Mouse (Mus musculus): ENCODE measurements at regions not wholly inside any gene's neighbourhood (a gene's known extent, or its start where the extent isn't known, plus 50 kb on each side); places are given as distances from the start of the nearest gene placed in this dataset.
"Not testable (repeated sequence)": the region's sequence is repeated elsewhere in the genome, so short reads cannot be mapped to it uniquely, and the experiment has no call there.

DNA sequence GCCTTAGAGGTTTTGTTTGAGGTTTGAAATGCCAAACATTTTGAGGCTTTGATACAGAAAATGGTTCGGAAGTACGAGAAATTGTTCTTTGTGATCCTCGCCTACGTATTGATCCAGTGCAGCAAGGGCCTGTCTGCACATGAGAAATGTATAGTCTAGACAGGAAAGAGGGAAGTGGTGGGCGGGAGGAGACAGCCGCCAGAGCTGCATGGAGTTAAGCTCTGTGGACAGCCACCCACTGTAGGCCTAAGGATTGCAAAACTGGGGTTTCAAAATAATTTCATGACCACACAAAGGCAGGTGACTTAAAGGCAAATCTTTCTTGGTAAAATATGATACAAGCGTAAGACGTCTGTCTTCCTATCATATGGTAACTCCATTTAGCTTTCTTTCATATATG is 178.4 kb downstream of the Csl start:
- no peak for DNase-seq (ENCODE audit: low spot score in 2 of 2)

DNA sequence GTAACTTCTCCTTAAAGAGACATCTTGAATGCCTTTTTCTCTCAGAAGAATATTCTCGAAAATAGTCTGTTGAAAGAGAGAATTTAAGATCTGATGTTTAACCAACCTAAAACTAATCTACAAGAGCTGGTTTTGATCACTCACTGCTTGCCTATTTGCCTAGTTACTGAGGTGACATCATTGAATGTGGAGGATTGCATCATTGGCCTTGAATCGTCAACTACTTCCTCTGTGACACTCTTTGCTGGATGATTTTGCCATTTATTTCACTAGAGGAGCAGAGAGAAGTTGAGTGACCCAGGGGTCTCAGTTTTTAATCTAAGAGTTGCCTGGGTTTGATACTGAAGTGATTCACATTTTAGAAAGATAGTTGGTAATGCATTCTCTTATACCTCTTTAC is 174.6 kb downstream of the Csl start:
- no peak for DNase-seq (ENCODE audit: low spot score in 2 of 2)

DNA sequence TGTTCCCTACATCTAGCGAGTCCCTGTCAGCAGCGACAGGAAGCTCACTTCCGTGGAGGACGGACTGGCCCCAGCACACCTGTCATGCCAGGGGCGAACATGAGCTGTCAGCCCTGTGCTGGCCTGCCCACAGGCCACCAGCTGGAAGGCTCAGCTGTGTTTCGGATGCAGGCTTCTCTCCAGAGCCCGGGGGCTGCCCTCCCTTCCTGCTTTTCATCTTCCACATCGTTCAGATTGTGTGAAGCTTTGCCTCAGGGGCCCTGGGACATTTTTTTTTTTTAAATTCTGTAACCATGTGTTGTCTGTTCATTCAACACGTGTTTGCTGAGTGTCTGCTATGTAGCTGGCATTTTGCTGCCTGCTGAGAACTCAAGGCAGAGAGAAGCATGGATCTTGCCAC is 167.2 kb downstream of the Csl start:
- no peak for DNase-seq (ENCODE audit: low spot score in 2 of 2)

DNA sequence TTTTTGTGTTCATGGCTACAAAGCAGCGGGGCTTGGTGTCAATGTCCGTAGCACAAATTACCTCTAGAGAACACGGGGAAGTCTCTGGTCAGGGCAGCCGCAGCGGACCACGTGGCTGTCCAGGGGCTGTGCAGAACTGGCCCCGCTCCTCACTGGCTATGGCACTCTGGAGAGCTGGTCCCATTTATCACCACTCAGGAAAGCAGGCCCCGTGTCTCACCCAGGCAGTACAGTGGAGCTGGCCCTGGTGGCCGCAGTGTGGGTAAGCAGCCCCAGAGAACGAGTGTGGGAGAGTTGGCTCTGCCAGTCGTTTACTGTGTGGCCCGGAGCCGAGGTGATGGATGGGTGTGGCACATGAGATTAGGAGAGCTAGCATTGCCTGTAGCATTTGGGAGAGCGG is 163.8 kb downstream of the Csl start:
- DNase-seq (ENCODE audit: low spot score in 2 of 2) = no peak

DNA sequence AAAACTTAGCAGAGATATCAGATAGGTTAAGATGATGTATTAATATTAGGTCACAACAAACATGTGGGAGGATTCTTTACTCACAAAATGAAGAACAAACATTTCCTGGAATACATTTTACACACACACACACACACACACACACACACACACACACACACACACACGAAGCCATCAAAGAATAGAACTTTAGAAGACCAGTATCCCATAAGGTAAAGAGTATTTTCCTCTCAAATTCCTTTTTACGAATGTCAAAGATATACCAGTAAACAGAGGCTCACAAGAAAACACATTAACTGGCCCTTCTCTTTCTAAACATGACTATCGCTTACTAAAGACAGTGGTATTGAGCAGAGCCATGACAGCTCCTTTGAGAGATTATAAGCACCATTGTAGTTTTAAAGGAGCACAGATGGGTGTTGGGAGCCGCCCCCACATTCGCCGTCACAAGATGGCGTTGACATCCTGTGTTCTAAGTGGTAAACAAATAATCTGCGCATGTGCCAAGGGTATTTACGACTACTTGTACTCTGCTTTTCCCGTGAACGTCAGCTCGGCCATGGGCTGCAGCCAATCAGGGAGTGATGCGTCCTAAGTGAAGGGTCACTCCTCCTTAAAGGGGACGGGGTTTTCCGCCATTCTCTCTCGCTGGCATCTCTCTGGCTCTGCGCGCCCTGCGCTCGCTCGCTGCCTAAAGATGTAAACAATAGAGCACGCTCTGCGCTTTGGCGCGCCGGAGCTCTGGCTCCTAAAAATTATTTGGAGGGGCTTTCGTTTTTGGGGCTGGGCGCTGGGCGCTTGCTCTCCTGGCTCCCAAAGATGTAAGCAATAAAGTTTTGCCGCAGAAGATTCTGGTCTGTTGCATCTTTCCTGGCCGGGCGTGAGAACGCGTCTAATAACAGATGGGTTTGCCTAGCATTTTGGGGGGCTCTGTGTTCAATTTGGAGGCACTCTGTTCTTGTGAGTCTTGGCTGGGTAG is 160.0 kb downstream of the Csl start:
- DNase-seq (ENCODE audit: low spot score in 2 of 2) = not testable (repeated sequence)

DNA sequence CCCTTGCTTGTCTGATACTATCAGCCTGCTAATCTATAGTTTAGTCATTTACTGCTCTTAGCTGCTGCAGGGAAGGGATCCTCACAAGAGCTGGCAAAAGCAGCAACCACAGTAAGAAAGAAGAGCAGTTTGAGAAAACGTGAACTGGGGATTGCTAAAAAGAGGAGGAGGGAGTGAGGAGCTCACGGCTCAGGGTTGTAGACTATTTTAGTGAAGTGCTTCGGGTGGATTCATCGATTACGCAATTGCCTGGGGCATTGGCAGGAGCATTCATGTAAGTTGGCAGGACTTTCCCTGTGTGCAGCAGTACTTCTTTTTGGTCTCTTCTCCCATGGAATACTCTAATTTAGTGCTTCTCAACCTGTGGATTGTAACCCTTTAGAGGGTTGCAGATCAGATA is 157.1 kb downstream of the Csl start:
- DNase-seq (ENCODE audit: low spot score in 2 of 2) = no peak

DNA sequence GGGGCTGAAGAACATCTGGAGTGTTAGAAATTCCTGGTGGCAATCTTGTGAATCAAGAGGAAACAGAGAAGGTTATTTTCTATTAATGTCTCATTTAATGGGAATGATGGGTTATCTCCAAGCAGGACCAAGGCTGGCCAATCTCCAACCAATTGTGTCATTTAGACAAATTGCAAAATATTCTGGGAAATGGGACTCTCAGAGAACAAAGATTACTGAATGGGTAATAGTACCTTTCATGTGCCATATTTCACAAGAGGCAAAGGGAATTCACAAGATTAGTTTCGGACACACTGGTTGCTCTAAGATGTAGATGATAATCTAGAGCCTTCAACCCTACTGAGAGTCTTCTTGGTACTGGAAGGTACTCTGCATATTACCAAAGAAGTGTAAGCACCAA is 155.3 kb downstream of the Csl start:
- no peak for DNase-seq (ENCODE audit: low spot score in 2 of 2)

DNA sequence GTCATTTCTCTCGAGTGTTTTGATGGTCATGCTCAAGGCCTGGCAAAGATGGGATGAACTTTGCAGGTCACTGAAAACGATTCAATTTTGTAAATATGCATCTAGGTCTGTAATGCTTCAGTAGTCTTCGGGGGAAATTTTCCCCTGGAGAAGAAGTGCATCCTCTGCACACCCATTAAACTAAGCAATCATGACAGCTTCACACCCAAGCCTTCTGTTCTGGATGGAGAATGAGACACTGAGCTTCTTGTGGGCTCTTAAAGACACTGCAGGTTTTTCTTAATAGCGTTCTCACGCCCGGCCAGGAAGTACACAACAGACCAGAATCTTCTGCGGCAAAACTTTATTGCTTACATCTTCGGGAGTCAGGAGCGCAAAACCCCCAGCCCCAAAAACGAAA is 151.0 kb downstream of the Csl start:
- no peak for DNase-seq (ENCODE audit: low spot score in 2 of 2)

DNA sequence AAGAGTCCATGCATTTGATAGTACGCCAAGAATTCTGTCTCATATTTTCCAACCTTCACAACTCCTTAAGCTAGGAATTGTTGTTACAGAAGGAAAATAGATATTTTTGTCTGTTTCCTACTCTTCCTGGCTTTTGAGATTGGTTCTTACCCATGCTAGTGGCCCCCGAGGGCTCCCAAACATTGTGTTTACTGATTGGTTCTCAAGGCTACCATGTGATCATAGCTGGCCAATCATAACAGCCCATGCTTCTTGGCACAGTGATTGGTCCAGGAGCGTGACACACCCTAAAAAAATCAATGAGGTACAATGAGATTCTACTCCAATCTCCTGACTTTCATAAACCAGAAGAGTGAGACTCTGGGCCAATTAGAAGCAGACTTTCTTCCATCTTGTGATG is 150.0 kb downstream of the Csl start:
- DNase-seq (ENCODE audit: low spot score in 2 of 2) = no peak

DNA sequence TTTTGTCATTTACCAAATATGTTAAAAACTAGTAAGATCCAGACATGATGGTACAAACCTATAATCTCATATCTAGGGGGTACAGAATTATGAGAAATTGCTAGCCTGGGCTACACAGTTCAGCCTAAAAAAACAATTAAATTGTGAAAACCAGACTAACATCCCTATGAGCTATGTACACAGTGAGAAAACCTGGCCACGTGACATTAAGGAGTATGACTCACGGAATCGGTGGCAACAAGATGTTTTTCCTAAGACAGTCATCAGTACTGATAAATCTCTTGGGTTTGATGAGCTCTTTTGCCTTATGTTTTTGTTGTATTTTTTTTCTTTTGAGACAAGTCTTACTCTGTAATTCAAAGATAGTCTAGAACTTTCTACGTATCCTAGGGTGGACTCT is 148.6 kb downstream of the Csl start:
- no peak for DNase-seq (ENCODE audit: low spot score in 2 of 2)

DNA sequence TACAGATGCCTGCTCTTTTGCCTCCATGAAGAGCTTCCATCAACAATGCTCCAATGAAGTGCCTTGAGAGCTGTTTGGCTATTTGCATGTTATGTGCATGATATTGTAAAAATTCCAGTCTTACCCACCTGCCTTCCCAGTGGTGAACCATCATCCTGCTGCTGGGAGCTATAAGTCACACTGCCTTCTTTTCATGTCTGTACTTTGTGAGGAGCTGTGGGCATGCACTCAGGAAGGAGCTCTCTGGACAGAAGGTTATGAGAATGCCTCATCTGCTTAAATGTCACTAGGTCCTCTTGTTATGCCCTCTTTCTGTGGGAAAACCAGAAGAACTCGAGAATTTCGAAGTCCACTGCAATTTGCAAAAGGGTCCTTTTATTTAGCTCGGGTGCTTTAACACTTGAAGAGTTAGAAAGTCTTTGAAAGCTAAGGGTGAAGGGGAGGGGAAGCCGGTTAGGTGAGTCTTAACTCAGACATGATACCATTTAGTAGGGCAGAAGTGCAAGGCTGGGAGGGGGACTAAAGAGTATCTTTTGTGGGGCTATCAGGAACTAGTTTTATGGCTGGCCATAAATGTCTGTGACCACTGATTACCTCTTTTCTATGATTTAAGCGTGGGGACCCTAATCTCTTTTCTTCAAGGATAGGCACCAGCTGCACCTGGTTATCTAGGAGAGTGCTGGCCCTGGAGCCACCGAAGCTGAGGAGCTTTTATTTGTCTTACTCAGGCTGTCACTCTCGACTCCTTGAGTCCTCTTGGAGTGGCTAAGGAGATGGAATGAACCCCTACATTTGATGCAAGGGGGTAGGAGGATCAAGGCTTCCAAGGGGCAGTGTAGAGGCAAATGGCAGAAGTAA is 144.8 kb downstream of the Csl start:
- DNase-seq (ENCODE audit: low spot score in 2 of 2) = no peak

DNA sequence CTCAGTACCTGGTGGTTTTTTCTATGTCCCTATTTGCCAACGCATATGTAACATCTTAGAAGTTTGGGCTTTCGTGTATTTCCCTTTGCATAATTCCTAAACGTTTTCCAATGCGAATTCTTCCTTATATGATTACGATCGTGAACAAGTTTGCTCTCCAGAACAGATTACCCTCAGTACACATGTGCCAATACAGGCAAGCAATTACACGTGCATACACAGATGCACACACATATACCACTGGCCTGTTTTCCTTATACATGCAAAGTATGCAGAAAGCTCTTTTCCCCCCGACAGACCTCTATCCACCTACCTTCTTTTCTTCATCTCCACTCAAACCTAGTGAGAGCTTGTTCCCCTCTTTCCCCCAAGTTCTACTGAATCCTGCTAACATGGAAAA is 144.1 kb downstream of the Csl start:
- no peak for DNase-seq (ENCODE audit: low spot score in 2 of 2)

DNA sequence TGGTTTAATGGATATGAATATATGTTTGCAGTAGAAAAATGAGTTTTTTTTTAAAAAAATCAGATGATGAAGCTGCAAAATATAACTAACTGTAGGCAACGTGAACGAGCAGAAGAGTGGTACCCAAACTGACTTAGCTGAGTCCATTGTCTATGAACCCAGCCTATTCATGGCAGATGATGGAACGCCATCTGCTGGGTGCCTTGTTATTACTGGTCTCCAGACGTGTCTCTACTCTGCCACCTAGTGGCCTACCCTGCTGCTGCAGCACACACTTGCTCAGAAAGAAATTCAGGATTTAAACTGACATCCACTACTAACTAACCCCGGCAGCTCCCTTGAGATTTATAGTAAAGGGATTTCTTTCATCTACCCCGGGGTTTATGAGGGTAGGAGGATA is 143.7 kb downstream of the Csl start:
- DNase-seq (ENCODE audit: low spot score in 2 of 2) = peak; percentile 40 to 94

DNA sequence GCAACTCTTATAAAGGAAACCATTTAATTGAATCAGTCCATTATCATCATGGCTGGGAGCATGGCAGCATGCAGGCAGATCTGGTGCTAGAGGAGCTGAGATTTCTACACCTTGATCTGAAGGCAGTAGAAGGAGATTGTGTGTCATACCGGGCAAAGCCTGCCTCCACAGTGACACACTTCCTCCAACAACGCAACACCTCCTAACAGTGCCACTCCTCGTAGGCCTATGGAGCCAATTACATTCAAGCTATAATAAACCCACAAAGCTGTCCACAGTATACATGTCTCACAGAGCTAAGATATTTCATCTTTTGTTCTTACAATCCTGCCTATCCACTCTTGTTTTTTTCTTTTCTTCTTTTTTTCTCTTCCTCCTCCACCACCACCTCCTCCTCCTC is 141.8 kb downstream of the Csl start:
- no peak for DNase-seq (ENCODE audit: low spot score in 2 of 2)

DNA sequence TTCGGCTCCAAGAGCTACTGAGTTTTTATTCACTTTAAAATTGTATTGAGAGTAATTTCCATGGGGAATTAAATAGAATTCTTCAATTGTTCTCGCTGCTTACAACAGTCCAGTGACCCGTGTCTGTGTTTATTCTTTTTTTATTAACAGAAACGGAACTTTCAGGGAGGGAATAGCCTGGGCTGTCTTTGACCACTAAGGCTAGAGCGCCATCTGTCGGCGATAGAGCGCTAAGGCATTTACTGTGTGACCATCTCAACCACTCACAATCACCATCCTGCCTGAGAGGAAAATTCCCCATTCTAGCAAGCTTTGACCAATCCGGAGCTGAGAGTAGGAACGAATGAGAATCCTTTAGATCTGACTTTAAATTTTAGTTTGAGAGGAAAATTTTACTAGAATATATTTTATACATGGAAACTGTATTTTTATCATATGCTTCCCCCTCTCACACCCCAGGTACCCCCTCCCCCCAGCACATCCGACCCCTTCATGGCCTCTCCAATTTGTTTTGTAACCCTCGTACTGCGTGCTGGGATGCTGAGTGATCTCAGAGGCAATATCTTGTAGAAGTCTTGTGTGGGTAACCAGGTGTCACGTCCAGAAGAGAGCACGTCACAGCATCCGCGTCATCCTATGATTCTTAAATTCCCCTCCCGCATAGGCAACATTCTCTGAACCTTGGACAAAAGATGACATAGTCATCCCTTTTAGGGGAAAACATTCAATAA is 139.9 kb downstream of the Csl start:
- DNase-seq (ENCODE audit: low spot score in 2 of 2) = peak in 1 of 2 experiments; percentile 79

DNA sequence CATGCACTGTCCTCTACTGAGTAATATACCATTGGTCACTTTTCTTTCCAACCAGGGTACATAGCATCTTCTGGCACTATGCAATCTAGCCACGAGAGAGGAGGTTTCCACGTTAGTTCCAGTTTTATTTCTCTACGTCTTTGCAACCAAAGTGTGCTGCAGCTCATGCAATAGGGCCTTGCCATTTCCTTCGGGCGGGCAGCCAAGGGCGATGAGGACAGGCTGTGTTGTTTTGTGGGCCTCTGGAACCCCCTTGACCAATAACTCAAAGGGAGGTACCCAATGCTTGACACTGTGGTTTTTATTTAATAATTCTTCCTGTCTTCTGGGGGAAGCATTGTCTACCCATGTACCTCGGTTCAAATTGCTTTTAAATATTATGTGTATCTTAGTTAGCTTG is 139.0 kb downstream of the Csl start:
- DNase-seq (ENCODE audit: low spot score in 2 of 2) = no peak

DNA sequence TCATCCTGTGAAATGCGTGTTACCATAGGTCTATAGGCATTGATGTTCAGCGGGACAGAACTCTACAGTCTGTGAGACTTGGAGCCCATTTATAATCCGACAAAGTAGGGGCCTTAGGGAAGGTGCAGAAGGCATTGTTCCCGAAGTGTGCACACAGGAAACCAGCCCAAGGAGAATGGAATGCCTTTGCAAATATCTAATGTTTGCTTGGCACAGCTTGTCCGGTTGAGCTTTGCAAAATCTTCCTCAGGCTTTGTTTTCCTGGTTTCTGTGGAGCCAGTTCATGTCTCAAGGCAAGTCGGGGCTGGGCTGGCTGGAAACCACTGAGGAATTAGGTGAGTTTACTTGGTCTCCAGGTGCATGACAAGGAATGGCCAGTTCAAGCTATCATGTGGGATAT is 132.1 kb downstream of the Csl start:
- no peak for DNase-seq (ENCODE audit: low spot score in 2 of 2)

DNA sequence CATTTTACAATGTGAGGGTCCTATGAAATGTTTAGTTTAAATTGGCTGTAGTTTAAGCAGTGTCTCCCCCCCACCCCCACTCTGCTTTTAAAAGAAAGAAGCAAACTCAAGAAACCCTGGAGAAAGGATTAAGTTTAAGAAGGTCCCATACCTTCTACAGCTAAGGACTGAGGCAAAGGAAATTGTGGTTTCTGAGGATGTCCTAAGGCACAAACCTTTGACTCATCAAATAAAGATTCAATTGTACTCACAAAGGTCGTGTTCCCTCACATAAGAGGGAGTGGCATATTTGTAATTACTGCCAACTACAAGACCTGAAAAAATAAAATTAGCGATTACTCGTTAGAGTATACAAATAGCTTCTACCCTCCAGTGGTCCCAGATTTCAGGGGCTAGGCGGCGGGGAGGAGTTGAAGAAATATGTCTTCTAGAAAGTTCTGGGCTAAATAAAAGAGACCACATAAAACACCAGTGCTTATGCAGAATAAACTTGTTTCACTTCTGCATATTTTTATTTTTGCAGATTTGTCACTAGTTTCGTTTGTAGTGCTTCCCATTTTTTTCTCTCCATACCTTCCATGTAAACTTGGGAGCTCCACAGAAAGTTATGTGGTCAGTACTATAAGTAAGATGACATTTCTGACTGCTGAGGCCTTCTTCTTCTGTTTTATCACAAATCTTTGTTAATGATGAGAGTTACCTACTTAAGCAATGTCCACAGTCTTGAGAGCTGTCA is 127.0 kb downstream of the Csl start:
- DNase-seq (ENCODE audit: low spot score in 2 of 2) = no peak

DNA sequence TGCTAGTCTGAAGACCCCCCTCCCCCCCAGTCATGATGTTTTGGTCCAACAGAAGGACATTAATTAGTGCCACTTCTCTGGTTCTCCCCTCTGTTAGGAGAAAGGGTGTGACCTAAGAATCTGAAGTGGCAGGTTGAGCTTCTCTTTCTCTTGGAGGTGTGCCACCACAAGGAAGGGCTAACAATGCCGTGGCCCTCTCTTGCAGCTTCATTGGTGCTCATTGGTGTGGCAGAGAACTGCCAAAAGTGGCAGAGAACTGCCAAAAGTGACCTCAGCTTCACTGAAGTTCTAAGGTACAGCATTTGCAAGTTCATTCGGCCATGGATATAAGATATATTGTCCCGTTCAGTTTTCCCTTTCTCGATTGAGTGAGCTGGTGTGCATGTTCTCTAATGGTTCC is 123.7 kb downstream of the Csl start:
- DNase-seq (ENCODE audit: low spot score in 2 of 2) = no peak

DNA sequence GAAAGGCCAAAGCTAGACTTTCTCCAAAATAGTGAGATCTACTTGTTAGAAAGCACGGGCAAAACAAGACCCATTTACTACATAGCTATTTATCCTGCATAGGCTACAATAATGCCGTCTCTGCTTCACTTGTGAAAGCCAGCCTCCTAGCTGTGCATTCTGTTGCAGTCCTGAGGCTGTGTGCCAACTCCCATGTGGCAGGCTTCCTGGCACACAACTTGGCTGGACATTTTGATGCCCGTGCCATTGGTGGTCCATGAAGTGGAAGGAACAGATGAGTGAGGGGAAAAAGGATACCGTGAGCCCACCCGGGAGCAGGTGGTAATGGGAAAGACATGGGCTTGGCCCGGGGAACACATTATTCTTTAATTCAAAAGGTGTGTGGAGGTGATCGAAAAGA is 120.4 kb downstream of the Csl start:
- DNase-seq (ENCODE audit: low spot score in 2 of 2) = no peak

DNA sequence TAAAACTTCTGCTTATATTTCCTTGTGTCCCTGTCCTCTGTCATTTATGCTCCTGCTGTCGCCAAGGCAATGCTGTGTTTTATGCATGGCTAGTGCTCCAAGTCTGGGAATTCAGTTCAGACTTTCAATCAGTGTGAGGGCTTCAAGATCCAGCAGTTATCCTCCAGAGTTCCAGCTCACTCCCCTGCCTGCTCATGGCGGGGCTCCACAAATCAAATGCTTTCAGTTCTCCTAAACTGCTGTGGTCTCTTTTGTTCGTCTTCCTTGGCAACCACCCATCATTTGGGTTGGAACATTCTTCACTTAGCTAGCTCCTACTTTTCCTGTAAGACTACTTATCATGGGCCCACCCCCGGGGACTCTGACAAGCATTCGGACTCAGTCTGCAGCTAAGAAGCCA is 120.0 kb downstream of the Csl start:
- no peak for DNase-seq (ENCODE audit: low spot score in 2 of 2)

DNA sequence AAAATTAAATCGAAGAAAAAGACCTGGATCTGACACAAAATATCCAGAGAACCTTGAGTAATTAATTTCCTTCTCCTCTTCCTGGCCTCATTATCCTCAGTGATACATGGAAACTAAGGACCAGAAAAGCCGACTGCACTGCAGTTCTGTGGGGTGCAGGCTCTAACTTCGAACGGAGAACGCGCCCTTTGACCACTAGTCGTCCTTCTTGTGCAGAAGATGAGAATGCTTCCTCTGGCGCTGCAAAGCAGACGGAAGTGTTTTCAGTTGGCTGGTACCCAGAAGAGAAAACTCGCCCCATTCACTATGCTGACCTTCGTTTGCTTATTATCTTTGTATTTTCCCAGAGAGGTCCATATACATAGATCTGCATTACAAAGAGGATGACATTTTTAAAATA is 117.7 kb downstream of the Csl start:
- peak in 1 of 2 experiments; percentile 55 for DNase-seq (ENCODE audit: low spot score in 2 of 2)

Measured in left cerebral cortex, adult 9 months (tissue).